Mouse (Mus musculus) liver, embryonic 14.5 days (tissue): ENCODE results near the gene Ap2m1.

Experiments used
- CTCF ChIP-seq: IDR thresholded peaks from 2 replicates; pipeline ENCODE4 v1.5.1; 2016; ENCODE audit warnings: antibody characterized with exemption, low read depth, control low read depth
- EP300 ChIP-seq: IDR thresholded peaks from 2 replicates; pipeline ENCODE4 v1.6.1; 2016; ENCODE audit warnings: antibody characterized with exemption, low read depth

- TF ChIP-seq CTCF: no peak
- TF ChIP-seq EP300: no peak
Observed at GRCm38 (mm10) chr16:20589366-20589938, 54.2 kb downstream of the Ap2m1 start, which contains the start of gene Vwa5b2.
